Mouse (Mus musculus) gastrocnemius, postnatal 10 days (tissue): Measurements from ENCODE around the gene Pcyt1b. TPM values are rescaled to one million over a fixed set of nuclear protein-coding genes. Genes with fewer than 3 reads are reported as not detected.
A peak's percentile ranks its signal among the peaks of the same experiment; 100 is the strongest.

Source experiments
- DNase-seq: peaks from one replicate; pipeline ENCODE4 v3.0.0; 2021; ENCODE audit warnings: mixed read lengths
- long read RNA-seq, 2 experiments: library from polyadenylated mRNA; stranded (forward); transcript quantifications; one replicate each; pipeline ENCODE4 v2.0.0; 2021
- total RNA-seq, 2 experiments: library from RNA; stranded (reverse); gene quantifications; 2 replicates each; pipeline ENCODE4 v1.2.3; 2021

The Pcyt1b gene
- total RNA-seq = 1 to 10 TPM; 1.5 to 3.2 TPM
- long read RNA-seq, experiment 1 = 0 reads
- long read RNA-seq, experiment 2 = 0 reads

- no peak for DNase-seq
Observed at GRCm38 (mm10) chrX:93654218-93655002, at the start of gene Pcyt1b. Pcyt1b (plus strand) TSS chrX:93654863.

GRCm38 (mm10) chrX:93630256-93630655 lies 24.4 kb upstream of the Pcyt1b start:
- no peak for DNase-seq

DNA sequence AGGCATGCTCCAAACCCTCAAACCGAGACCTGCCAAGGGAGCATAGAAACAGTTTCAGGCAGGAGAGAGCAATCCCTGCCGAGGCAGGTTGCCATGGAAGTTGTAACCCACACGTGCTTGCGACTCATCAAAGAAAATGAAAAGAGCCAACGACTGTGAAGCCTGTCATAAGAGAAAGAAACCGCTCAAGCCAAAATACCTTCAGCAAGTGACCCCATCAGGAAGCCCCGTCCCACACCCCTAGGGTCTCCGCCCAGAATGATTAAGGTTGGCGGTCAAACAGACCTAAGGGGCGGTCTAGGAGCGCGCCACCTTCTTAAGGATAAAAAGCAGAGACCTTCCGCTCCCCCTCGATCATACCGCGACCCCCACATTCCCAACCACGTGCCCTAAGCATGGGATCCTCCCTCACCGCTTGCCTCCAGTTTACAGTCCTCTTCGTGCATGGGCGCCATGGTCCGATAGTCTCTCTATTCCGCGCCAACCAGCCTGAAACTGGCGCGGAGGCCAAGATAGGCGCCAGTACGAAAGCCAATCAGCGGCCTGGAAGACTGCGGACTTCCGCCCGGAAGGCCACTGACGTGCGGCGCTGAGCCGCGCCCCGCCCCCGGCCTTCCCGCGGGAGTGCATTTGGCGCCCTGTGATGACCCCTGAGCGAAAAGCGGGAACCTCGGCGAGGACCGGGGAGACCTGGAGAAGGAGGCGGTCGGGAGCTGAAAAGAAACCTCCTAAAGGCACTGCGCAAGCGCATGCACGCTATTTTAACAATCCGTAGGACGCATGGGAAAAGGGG lies 22.8 kb upstream of the Pcyt1b start, which contains the start of gene Pola1:
Pola1 (minus strand) TSS at position 499 of the 793 bp plus-strand sequence.
- DNase-seq = peak; percentile 79

DNA sequence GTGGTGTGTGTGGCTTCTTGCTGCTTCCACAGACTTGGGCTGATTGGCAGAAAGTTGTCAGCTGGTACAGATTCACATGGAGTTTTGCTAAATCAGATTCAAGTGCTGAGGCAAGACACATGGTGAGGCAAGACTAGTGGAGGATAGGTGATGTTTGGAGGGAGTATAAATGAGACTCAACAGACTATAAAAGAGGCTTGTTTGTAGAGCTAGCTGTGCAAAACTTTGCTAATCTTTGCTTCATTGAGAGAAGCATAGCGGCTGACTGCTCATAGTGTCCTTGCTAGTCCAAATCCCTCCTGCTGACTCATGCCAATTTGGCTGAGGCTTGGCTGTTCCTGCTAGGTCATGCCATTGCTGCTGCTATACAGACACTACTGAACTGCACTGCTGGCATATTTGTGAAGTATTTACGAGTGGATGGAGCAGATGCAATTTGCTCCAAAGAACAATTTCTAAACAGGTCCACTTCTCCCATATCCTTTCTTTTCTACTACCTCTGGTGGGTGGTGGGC lies 19.7 kb upstream of the Pcyt1b start:
- DNase-seq = no peak

- no peak for DNase-seq
Observed at GRCm38 (mm10) chrX:93643600-93643999, 11.1 kb upstream of the Pcyt1b start.

GRCm38 (mm10) chrX:93644022-93644421 lies 10.6 kb upstream of the Pcyt1b start:
- no peak for DNase-seq

GRCm38 (mm10) chrX:93650738-93651137 lies 3.9 kb upstream of the Pcyt1b start:
- no peak for DNase-seq

- no peak for DNase-seq
Observed at GRCm38 (mm10) chrX:93655153-93655552, 490 bp downstream of the Pcyt1b start.

GRCm38 (mm10) chrX:93663919-93664586 lies 9.4 kb downstream of the Pcyt1b start:
- DNase-seq = no peak

GRCm38 (mm10) chrX:93664787-93665186 lies 10.1 kb downstream of the Pcyt1b start:
- DNase-seq = no peak

DNA sequence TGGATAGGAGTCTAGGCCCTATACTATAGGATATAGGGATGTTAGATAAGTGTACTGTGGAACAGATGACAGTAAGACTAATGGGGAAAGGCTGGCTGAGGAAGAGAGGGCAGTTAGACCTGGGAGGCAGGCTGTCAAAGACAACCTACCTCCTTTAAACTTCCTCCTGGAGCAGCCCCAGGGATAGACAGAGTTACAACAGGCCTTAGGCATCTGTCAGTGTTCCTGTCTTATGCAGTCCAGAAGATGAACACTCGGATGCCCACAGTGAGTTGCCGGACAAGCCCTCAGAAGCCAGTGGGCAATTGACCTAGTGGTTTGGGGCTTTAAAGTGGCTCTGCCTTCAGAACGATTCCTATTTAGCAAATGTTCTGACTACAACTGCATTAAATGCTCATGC lies 19.8 kb downstream of the Pcyt1b start:
- no peak for DNase-seq

DNA sequence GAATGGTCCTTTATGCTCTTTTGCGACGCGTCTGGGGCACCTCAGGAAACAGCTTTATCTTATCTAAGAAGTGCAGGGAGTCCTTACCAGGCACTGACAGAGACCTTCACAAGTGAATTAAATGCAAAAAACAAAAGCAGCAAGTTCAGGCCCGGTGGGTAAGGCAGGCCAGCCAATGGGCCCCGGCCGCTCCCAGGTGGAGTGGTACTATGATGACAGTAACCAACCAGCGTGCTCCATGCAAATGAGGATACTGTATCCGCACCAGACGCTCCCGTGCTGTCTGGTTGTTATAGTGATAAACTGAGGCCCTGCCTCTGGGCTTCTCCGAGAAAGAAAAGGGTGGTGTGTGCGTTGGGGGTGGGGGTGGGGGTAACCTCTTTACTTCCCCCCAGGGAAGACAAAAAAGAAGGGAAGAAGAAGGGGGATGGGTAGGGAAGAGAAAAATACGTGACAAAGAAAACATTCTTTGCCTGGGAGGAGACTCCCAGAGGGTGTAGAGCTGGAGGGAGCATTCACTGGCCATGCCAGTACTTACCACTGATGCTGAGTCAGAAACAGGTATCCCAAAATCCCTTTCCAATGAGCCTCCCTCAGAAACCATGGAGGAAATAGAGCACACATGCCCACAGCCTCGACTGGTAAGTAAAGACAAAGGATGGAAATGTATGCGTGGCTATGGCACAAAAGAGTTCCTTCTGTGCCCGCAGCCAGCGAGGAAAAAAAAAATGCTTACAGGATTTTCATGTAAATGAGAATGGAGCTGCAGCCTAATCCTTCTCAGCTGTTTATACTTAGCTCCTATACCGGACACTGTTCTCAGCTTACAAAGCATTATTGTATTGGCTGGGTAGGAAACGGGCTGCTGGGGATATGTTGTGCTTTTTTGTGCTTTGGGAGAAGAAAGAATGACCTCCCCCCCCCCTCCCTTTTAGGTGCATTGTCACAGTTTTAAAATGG lies 20.5 kb downstream of the Pcyt1b start:
- DNase-seq = peak; percentile 11

DNA sequence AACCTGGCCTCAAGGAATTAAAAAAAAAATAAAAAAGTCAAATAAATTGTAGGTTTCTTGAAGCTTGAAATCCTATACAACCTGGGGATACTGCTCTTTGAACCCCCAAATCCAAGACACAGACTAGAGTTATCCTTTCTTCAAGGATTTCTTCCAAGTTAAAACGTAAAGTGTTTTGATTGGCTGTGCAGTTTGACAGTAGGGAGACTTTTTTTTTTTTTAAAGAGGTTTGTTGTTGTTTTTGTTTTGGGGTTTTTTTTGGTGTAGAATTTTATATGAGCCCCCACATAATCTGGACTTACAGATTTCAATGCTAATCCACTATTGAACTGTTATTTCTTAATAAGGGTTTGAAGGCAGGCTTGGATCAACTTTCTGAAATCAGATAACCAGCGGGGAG lies 21.6 kb downstream of the Pcyt1b start:
- no peak for DNase-seq

DNA sequence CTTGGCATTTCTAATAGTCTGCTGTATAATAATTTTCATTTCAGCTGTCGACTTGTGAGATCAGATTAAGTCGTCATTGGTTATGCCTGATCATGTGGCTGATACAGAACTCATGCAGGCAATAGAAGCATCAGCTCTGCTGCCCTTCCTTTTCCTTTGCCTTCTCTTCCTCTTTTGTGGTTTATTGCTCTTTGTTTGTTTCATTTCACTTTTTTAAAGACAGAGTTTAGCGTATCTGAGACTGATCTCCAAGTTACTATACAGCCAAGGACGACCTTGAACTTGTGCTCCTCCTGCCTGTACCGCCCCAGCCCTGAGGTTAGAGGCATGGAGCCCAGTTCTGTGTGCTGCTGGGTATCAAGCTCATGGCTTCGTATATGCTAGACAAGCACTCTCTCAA lies 34.6 kb downstream of the Pcyt1b start:
- no peak for DNase-seq

GRCm38 (mm10) chrX:93690672-93691071 lies 36.0 kb downstream of the Pcyt1b start:
- DNase-seq = no peak

GRCm38 (mm10) chrX:93697596-93697995 lies 42.9 kb downstream of the Pcyt1b start:
- no peak for DNase-seq

GRCm38 (mm10) chrX:93700528-93701225 lies 46.0 kb downstream of the Pcyt1b start:
- DNase-seq = peak; percentile 43

DNA sequence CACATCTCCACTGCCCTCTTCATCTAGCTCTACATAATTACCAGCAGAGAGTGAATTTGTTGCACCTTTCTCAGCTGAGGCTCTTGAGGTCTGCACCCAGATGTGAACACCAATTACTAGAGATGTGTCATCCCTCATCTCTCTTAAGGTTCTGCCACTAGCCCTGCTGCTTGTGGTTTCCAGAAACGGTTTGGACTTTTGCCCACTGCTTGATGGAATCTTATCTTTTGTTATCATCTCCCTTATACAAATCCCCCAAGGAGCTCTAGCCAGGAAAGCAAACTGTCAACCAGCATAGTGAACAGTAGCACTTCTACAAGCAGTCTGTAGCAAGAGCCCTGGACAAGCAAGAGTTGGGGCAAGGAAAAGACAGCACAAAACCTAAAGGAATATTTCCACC lies 57.9 kb downstream of the Pcyt1b start:
- no peak for DNase-seq

DNA sequence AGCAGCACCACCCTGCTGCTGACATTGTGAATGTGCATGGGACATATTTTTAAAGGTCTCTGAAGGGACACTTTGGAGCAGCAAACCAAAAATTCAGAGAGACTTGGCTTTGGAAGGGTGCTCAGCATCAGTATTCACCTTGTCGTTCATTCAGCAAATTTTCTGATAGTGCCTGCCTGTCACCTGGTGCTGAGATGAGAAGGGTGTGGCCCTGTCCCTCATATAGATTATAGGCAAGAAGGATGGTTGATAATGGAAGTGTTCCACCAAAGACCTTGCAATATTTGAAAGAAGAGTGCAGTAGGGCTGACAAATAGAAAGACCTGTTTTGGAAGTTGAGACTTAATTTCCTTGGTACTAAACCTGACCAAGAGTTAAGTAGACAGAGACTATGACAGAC lies 74.9 kb downstream of the Pcyt1b start:
- DNase-seq = no peak

DNA sequence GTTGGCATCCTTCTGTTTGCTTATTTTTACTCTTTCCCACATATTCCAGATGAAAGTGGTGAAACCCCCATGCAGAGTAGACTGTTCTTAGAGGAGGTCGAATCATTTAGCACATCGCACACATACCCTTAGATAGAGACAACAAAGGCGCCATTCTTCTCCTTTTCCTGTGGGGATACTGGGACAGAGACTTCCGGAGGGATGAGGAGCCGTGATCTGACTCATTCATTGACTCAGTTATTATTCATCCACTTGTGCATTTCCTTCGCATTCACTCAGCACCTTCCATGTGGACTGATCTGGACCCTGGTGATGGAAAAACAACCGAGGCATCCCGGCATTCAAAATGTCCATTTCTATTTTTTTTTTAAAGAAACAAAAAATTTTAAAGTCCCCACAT lies 76.2 kb downstream of the Pcyt1b start:
- DNase-seq = no peak

DNA sequence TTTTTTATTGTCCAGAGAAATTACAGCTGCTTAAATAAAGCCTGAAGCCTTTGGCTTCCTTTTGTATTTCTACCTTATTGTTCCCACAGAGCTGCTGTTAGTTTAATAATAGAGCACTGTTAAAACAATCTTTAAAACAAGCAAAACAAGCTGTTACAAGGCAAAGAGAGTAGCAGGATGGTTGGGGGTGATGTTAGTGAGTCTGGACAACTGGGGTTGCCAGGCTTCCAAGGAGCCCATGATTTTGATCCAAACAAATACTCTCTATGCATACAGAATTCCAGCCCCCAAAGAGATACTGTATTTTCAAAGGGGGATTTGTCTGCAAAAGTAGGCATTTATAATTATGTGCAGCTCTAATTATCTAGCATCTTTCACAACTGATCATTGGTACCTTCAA lies 77.7 kb downstream of the Pcyt1b start:
- DNase-seq = no peak
